Mouse (Mus musculus) kidney, adult 9 months (tissue): ENCODE measurements around the gene St6galnac3.

Experiments used
- DNase-seq: peaks from one replicate; pipeline ENCODE4 v3.0.0; 2022

St6galnac3 gene

GRCm38 (mm10) chr3:153642826-153643225, 82.1 kb downstream of the St6galnac3 start:
- peak; percentile 74 for DNase-seq

- no peak for DNase-seq
Observed at GRCm38 (mm10) chr3:153641805-153642204, 83.2 kb downstream of the St6galnac3 start.

- no peak for DNase-seq
Observed at GRCm38 (mm10) chr3:153637336-153637735, 87.6 kb downstream of the St6galnac3 start.

GRCm38 (mm10) chr3:153636804-153637153, 88.2 kb downstream of the St6galnac3 start:
- no peak for DNase-seq

- no peak for DNase-seq
Observed at GRCm38 (mm10) chr3:153636094-153636803, 88.7 kb downstream of the St6galnac3 start.

GRCm38 (mm10) chr3:153631988-153632672, 92.8 kb downstream of the St6galnac3 start:
- no peak for DNase-seq

- no peak for DNase-seq
Observed at GRCm38 (mm10) chr3:153626237-153626636, 98.7 kb downstream of the St6galnac3 start.

- DNase-seq = peak; percentile 87
Observed at GRCm38 (mm10) chr3:153618976-153619375, 106.0 kb downstream of the St6galnac3 start.

- no peak for DNase-seq
Observed at GRCm38 (mm10) chr3:153616849-153617248, 108.1 kb downstream of the St6galnac3 start.

- no peak for DNase-seq
Observed at GRCm38 (mm10) chr3:153610239-153610638, 114.7 kb downstream of the St6galnac3 start.

GRCm38 (mm10) chr3:153606331-153606730, 118.6 kb downstream of the St6galnac3 start:
- no peak for DNase-seq

GRCm38 (mm10) chr3:153605767-153606098, 119.2 kb downstream of the St6galnac3 start:
- no peak for DNase-seq

GRCm38 (mm10) chr3:153605089-153605766, 119.7 kb downstream of the St6galnac3 start:
- no peak for DNase-seq

GRCm38 (mm10) chr3:153599179-153599578, 125.8 kb downstream of the St6galnac3 start:
- no peak for DNase-seq

GRCm38 (mm10) chr3:153598631-153599030, 126.3 kb downstream of the St6galnac3 start:
- DNase-seq = no peak

- no peak for DNase-seq
Observed at GRCm38 (mm10) chr3:153594531-153594930, 130.4 kb downstream of the St6galnac3 start.

GRCm38 (mm10) chr3:153593978-153594377, 131.0 kb downstream of the St6galnac3 start:
- no peak for DNase-seq

GRCm38 (mm10) chr3:153593103-153593502, 131.9 kb downstream of the St6galnac3 start:
- no peak for DNase-seq

GRCm38 (mm10) chr3:153587594-153587993, 137.4 kb downstream of the St6galnac3 start:
- no peak for DNase-seq

GRCm38 (mm10) chr3:153584836-153585235, 140.1 kb downstream of the St6galnac3 start:
- no peak for DNase-seq

GRCm38 (mm10) chr3:153582065-153582464, 142.9 kb downstream of the St6galnac3 start:
- no peak for DNase-seq

GRCm38 (mm10) chr3:153580625-153581024, 144.3 kb downstream of the St6galnac3 start:
- DNase-seq = no peak

- no peak for DNase-seq
Observed at GRCm38 (mm10) chr3:153580136-153580535, 144.8 kb downstream of the St6galnac3 start.

GRCm38 (mm10) chr3:153577286-153577685, 147.7 kb downstream of the St6galnac3 start:
- DNase-seq = no peak
